Mouse (Mus musculus) myocyte (in vitro differentiated cells): ENCODE data around the gene Il6st. TPM values are rescaled to one million over a fixed set of nuclear protein-coding genes. Genes with fewer than 3 reads are reported as not detected.

Source experiments
- H3K27me3 ChIP-seq: one replicate; pipeline ENCODE4 v1.6.1; 2011; ENCODE audit not compliant: control insufficient read depth, insufficient read depth, insufficient read length
- H3K36me3 ChIP-seq: one replicate; pipeline ENCODE4 v1.6.1; 2011; ENCODE audit not compliant: control insufficient read depth, insufficient read depth
- H3K4me2 ChIP-seq: one replicate; pipeline ENCODE4 v1.6.1; 2011; ENCODE audit warnings: low read depth, control low read depth
- H3K4me3 ChIP-seq: one replicate; pipeline ENCODE4 v1.5.1; 2011; ENCODE audit warnings: mild to moderate bottlenecking, control low read depth, moderate library complexity
- H3K79me2 ChIP-seq: one replicate; pipeline ENCODE4 v1.6.1; 2011; ENCODE audit not compliant: control insufficient read depth, insufficient read depth
- H3ac ChIP-seq: one replicate; pipeline ENCODE4 v1.6.1; 2011; ENCODE audit not compliant: control insufficient read depth, insufficient read length
- CEBPB ChIP-seq: IDR thresholded peaks from 2 replicates; pipeline ENCODE4 v1.6.1; 2011; ENCODE audit warnings: mild to moderate bottlenecking, moderate library complexity; ENCODE audit not compliant: poor library complexity, insufficient read depth, severe bottlenecking
- E2F4 ChIP-seq: IDR thresholded peaks from one replicate; pipeline ENCODE4 v1.6.1; 2011; ENCODE audit warnings: mild to moderate bottlenecking, control low read depth, moderate library complexity; ENCODE audit not compliant: insufficient read depth
- MAX ChIP-seq: IDR thresholded peaks from one replicate; pipeline ENCODE4 v1.6.1; 2011; ENCODE audit warnings: low read depth, mild to moderate bottlenecking, control low read depth
- MYOD1 ChIP-seq, 3 experiments: IDR thresholded peaks; one replicate each; pipeline ENCODE4 v1.6.1; 2011; ENCODE audit warnings: control low read depth in 2 of 3, low read depth in 2 of 3, mild to moderate bottlenecking in 2 of 3, moderate library complexity in 1 of 3; ENCODE audit not compliant: insufficient read length in 2 of 3, control insufficient read depth in 1 of 3
- MYOG ChIP-seq, 3 experiments: IDR thresholded peaks; one replicate each; pipeline ENCODE4 v1.6.1; 2011; ENCODE audit warnings: control low read depth in 2 of 3, low read depth in 2 of 3, mild to moderate bottlenecking in 2 of 3; ENCODE audit not compliant: insufficient read length in 2 of 3, control insufficient read depth in 1 of 3, insufficient read depth in 1 of 3
- POLR2A ChIP-seq: IDR thresholded peaks from one replicate; pipeline ENCODE4 v1.6.1; 2011; ENCODE audit warnings: low read depth, mild to moderate bottlenecking, control low read depth, moderate library complexity; ENCODE audit not compliant: insufficient read length
- POLR2AphosphoS2 ChIP-seq: IDR thresholded peaks from one replicate; pipeline ENCODE4 v1.6.1; 2011; ENCODE audit warnings: low read depth, control low read depth; ENCODE audit not compliant: insufficient read length
- REST ChIP-seq: IDR thresholded peaks from one replicate; pipeline ENCODE4 v1.6.1; 2011; ENCODE audit warnings: mild to moderate bottlenecking, control low read depth, moderate library complexity; ENCODE audit not compliant: insufficient read depth, insufficient read length
- SRF ChIP-seq: IDR thresholded peaks from one replicate; pipeline ENCODE4 v1.6.1; 2011; ENCODE audit warnings: low read depth; ENCODE audit not compliant: control insufficient read depth, insufficient read length
- TCF12 ChIP-seq: IDR thresholded peaks from one replicate; pipeline ENCODE4 v1.6.1; 2011; ENCODE audit warnings: mild to moderate bottlenecking, control low read depth; ENCODE audit not compliant: poor library complexity, insufficient read depth, severe bottlenecking
- TCF3 ChIP-seq: IDR thresholded peaks from one replicate; pipeline ENCODE4 v1.6.1; 2011; ENCODE audit warnings: low read depth, control low read depth; ENCODE audit not compliant: insufficient read length
- USF1 ChIP-seq: IDR thresholded peaks from one replicate; pipeline ENCODE4 v1.6.1; 2011; ENCODE audit warnings: low read depth, mild to moderate bottlenecking, control low read depth, moderate library complexity
- polyA plus RNA-seq: library from polyadenylated mRNA; unstranded; fragments of >200 nt; fragmentation: generic; extraction: Trizol; gene quantifications from one replicate; pipeline ENCODE4 v1.2.1, GENCODE M21; 2012; ENCODE audit warnings: missing spikeins

Il6st gene
- polyA plus RNA-seq, 1 experiment: 50.6 TPM

- H3ac ChIP-seq: no peak overlapping the region
- H3K27me3 ChIP-seq: no peaks in the 10 kb centered on the region
- TF ChIP-seq TCF12 (no peak), POLR2A (no peak), TCF3 (no peak), MYOG (IDR thresholded peaks at IDR 0.05; ENCODE audit: control insufficient read depth in 1 of 3, insufficient read depth in 1 of 3, insufficient read length in 2 of 3, low read depth in 2 of 3) (no peak), POLR2AphosphoS2 (no peak), SRF (no peak)
- H3K79me2 ChIP-seq: no peaks in the 10 kb centered on the region
- H3K4me3 ChIP-seq: no peak overlapping the region
- no peak overlapping the region for H3K4me2 ChIP-seq
- H3K36me3 ChIP-seq: peaks cover 82% of the 10 kb centered on the region
Observed at GRCm38 (mm10) chr13:112500027-112500426, 36.2 kb downstream of the Il6st start.

- Histone ChIP-seq H3K4me2 (no peak overlapping the region), H3K4me3 (no peak overlapping the region), H3K27me3 (no peaks in the 10 kb centered on the region), H3ac (no peak overlapping the region), H3K79me2 (no peaks in the 10 kb centered on the region), H3K36me3 (peaks cover 82% of the 10 kb centered on the region)
- no peak for TF ChIP-seq E2F4
- no peak for TF ChIP-seq POLR2AphosphoS2
- TF ChIP-seq TCF3: no peak
- TF ChIP-seq MAX: no peak
- no peak for TF ChIP-seq CEBPB
- no peak for TF ChIP-seq SRF
- TF ChIP-seq MYOG (IDR thresholded peaks at IDR 0.05; ENCODE audit: control insufficient read depth in 1 of 3, insufficient read depth in 1 of 3, insufficient read length in 2 of 3, low read depth in 2 of 3): no peak
- no peak for TF ChIP-seq TCF12
- TF ChIP-seq MYOD1 (IDR thresholded peaks at IDR 0.05; ENCODE audit: control insufficient read depth in 1 of 3, insufficient read length in 2 of 3, low read depth in 2 of 3): no peak
- no peak for TF ChIP-seq REST
- no peak for TF ChIP-seq USF1
- no peak for TF ChIP-seq POLR2A
Observed at GRCm38 (mm10) chr13:112500466-112500865, 36.6 kb downstream of the Il6st start.

GRCm38 (mm10) chr13:112503846-112504245, 40.0 kb downstream of the Il6st start:
- H3K27me3 ChIP-seq: no peaks in the 10 kb centered on the region

GRCm38 (mm10) chr13:112505436-112505835, 41.6 kb downstream of the Il6st start:
- Histone ChIP-seq H3K79me2 (no peaks in the 10 kb centered on the region), H3K4me2 (no peak overlapping the region), H3K27me3 (no peaks in the 10 kb centered on the region), H3ac (no peak overlapping the region), H3K4me3 (no peak overlapping the region), H3K36me3 (peaks cover 60% of the 10 kb centered on the region)
- TF ChIP-seq TCF12: no peak
- TF ChIP-seq SRF: no peak

More at GRCm38 (mm10) chr13:112503846-112504245, 40.0 kb downstream of the Il6st start:
- TF ChIP-seq MYOG (IDR thresholded peaks at IDR 0.05; ENCODE audit: control insufficient read depth in 1 of 3, insufficient read depth in 1 of 3, insufficient read length in 2 of 3, low read depth in 2 of 3) (no peak), TCF12 (no peak), POLR2A (no peak)
- no peak overlapping the region for H3K4me2 ChIP-seq
- H3K36me3 ChIP-seq: peaks cover 68% of the 10 kb centered on the region
- H3ac ChIP-seq: no peak overlapping the region
- no peaks in the 10 kb centered on the region for H3K79me2 ChIP-seq
- no peak overlapping the region for H3K4me3 ChIP-seq

- Histone ChIP-seq H3K4me2 (no peak overlapping the region), H3K27me3 (no peaks in the 10 kb centered on the region), H3ac (no peak overlapping the region), H3K4me3 (no peak overlapping the region), H3K79me2 (no peaks in the 10 kb centered on the region), H3K36me3 (peaks cover 54% of the 10 kb centered on the region)
- no peak for TF ChIP-seq TCF3
- TF ChIP-seq POLR2AphosphoS2: no peak
- TF ChIP-seq E2F4: no peak
- TF ChIP-seq CEBPB: no peak
- TF ChIP-seq SRF: no peak
- no peak for TF ChIP-seq MYOD1 (IDR thresholded peaks at IDR 0.05; ENCODE audit: control insufficient read depth in 1 of 3, insufficient read length in 2 of 3, low read depth in 2 of 3)
- no peak for TF ChIP-seq POLR2A
- TF ChIP-seq REST: no peak
- TF ChIP-seq USF1: no peak
- TF ChIP-seq MAX: no peak
- TF ChIP-seq TCF12: no peak
- TF ChIP-seq MYOG (IDR thresholded peaks at IDR 0.05; ENCODE audit: control insufficient read depth in 1 of 3, insufficient read depth in 1 of 3, insufficient read length in 2 of 3, low read depth in 2 of 3): no peak
Observed at GRCm38 (mm10) chr13:112506766-112507165, 42.9 kb downstream of the Il6st start.
